Mouse (Mus musculus) right cerebral cortex, postnatal 14 days (tissue): ENCODE results near the gene Mgll.

Experiments
- DNase-seq: peaks from one replicate; pipeline ENCODE4 v3.0.0; 2022

Mgll gene

DNA sequence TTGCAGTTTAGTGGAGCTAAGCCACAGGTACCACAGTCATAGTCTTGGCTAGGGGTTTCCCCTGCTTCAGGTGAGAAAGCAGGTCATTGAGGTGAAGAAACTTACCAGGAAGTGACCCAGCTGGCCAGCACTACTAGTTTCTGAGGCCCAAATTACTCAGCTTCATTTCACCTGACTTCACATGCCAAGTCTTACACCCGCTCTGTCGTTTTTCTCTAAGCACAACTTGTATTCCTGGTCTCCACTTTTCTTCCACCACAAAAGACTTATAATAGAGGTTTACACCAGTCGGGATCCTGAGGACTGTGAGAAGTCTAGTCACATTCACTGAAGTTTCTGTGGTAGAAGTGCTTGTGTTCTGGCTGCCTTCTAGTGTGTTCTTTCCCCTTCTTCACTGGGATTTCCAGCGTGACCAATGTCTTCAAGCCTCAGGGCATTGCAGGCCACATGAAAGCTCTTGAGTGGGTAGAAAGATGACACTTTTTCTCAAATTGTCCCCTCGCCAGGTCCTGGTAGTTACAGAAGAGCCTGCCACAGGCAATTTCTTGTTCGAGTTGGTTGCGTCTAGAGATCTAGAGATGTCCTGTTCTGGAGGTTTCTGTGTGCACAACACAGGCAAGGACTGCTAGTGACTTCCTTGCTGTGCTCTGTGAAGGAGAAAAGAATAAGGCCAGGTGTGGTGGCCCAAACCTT is 6.0 kb upstream of the Mgll start:
- no peak for DNase-seq

DNA sequence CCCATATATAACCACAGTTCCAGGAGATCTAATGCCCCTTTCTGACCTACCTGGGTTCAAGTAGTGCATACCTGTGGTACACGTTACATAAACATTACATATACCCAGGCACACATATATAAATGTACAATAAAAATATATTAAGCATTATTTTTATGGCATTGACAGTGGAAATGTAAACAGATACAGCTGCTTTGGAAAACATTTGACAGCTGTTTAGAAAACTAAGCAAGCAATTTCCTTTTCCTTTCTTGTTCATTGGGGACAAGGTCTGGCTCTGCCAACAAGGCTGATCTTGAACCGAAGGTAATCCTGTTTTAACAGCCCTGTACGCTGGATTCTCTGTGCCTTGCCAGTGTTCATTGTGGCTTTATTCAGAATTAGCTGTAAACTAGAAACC is 3.2 kb upstream of the Mgll start:
- no peak for DNase-seq

DNA sequence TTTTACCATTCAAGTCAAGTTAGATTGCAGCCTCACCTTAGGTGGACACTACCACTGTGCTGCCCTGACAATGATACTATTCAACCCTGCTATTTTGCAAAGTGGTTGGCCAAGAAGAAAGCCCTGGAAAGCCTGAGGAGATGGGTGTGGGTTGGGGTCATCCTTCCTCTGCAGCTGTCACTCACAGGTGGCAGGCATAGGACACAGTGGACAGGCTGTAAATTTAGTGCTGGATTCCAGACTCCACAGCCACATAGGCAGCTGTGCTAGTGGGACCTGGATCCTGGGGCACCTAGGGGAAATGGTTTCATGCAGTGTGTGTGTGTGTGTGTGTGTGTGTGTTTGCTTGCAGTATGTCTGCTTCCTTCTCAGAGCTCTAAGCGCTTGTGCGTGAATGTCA is 1.3 kb upstream of the Mgll start:
- no peak for DNase-seq

DNA sequence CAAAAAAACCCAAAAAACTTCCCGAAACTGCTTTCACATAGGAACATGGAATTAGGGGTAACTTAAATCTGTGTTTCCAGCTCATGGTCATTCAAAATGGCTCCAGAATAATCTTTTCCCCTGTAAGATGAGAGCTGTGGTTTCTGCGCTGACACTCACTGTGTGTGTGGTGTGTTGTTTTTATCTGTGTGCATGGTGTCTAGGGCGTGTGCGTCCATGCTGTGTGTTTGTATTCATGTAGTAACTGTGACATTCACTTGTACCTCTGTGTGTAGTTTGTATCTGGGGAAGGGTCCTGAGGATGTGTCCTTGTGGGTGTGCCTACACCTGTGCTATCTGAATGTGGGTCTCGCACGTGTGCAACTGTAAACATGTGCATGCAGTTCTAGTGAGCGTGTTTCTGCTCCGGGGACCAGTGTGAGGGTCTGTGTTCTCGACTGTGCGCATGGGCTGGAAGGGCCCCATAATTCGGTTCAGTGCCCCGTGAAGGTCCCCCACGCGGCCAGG is 353 bp upstream of the Mgll start:
- no peak for DNase-seq

DNA sequence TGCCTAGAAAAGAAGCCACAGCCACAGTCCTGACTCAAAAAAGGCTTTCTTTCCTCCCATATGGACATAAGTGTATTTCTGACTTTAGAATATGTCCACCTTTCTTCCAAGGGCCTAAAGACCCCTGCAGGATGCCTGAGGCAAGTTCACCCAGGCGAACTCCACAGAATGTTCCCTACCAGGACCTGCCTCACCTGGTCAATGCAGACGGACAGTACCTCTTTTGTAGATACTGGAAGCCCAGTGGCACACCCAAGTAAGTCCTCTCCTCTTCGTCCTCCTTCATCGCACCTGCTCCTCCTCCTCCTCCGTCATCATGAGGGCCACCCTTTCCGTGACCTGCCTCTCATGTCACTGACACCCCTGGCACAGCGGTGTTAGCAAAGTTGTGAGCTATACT is 1.4 kb downstream of the Mgll start:
- no peak for DNase-seq

DNA sequence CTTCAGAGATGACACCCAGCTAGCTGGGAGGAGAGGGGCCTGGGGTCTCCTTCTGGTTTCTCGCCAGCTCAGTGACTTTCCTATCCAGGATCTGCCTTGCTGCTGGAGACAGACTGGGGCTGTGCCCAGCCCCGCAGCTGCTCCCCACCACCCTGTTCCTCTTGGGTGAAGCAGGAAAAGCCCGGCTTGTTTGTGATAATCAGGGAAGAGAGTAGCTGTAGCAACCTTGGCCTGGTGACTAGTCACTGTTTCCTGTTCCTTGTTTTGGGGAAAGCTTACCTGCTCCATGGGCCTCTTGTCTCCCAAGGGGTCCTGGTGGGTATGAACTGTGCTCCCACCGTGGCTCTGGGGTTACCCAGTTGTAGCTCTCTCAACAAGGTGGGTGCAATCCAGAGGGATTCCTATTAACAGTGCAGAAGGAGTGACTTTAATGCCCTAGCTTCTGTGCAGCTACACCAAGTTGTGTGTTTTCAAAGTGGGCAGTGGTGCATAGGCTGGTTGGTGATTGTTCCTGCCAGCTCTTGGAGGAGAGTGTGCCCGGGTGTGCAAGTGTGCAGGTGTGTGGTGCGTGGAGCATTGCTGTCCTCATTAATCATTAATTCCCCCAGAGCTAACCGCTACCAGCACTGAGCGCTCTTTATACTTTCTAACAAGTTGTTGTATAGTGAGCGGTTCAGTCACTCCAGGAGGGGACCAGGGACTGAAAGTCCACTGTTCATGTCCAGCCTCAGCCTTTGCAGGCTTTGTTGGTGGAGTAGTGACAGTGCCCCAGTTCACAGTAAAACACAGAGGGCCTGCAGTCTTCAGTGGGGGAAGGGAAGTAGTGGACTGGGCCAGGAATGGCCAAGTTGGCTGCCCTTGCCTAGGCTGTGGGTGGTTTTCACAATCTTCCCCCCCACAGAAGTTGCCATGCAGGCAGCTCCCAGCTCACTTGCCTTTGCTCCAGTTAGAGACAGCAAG is 2.3 kb downstream of the Mgll start:
- DNase-seq = no peak

DNA sequence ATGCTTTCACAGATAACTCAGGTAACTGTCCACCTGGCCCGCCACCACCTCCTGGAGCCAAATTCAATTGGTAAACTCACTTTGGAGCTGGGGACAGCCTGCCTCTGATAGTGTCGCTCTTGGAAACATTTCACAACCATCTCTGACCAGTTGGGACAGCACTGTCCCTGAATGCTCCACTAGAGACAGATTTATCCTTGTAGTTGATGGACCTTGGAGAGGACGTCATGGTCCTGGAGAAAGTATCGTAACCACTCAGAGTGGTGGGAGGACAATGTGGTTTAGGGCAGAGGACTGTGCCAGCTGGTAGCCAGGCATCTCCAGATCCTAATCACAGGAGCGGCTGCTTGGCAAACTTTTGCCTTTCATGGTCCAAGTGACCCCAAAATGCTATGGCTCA is 3.3 kb downstream of the Mgll start:
- no peak for DNase-seq

DNA sequence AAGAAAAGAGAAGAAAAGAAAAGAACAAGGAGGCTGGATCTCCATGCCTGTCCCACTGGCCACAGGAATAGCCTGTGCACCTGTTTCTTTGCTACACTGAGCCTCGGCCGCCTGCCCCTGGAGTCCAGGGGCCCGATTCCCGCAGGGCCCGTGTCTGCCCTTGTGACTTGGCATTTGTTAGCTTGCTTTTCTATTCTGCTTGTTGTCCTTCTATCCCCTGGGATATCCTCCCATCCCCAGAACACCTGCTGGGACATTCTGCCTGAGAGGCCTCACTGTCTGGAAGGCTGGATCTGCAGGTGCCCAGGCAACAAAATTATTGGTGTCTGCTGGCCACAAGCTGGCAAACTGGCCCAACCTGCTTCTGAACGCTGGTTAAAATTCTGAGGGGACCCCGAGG is 3.8 kb downstream of the Mgll start:
- DNase-seq = no peak

DNA sequence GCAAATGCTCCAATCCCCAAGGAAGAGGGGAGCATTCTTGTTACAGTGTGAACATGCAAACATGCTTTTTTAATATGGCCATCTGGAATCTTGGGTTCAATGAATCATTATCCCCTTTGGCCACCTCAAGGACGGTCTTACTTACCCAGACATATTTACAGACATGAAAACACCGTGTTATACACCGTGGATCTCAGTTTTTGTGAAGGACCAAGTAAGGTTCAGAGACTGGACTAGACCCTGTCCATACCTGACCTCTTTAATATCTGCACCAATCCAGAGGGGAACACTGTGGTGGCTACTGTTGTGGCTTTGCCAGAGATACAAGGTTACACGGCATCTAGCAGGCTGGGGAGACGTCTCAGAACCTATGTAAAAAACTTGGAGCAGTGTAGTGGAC is 4.3 kb downstream of the Mgll start:
- no peak for DNase-seq

DNA sequence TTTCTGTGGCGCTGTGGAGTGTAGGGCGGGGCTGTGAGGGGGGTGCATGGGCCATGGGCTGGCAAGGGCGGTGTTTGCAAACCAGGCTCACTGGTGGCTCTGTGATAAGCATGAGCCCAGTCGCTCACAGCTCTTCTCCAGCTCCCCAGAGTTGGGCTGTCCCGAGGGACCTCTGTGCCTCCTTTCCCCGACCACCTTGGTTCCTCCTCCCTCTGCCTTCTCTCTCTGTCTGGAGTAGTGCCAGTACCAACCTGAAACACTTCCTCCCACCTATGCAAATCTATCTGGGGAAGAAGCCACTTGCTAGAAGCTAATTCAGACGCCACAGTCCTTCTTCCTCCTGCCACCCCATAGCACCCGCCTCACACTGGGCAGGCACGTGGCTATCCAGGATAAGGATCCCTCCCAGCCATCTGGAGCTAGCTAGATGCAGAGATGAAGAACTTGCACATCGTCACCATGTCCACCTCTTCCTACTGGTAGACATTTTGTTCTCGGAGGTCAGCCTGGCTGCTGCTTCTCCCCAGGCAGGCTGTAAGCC is 7.1 kb downstream of the Mgll start:
- no peak for DNase-seq

DNA sequence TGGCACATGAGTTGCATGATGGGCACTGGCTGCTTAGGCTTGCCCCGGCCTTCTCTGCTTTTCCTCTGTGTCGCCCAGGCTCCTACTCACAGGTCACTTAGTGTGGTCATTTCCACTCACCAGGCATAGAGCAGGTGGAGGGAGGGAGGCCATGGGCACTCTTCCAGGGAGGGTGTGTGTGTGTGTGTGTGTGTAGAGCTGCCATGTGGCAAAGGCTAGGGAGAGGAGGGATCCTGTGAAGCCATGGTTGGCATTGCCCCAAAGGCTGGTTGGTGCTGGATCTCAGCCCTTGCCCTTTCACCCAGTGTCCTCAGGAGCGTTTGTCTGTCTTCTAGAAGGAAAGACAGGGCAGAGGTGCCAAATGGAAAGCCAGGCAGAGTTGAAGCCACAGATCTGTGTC is 7.8 kb downstream of the Mgll start:
- DNase-seq = no peak

DNA sequence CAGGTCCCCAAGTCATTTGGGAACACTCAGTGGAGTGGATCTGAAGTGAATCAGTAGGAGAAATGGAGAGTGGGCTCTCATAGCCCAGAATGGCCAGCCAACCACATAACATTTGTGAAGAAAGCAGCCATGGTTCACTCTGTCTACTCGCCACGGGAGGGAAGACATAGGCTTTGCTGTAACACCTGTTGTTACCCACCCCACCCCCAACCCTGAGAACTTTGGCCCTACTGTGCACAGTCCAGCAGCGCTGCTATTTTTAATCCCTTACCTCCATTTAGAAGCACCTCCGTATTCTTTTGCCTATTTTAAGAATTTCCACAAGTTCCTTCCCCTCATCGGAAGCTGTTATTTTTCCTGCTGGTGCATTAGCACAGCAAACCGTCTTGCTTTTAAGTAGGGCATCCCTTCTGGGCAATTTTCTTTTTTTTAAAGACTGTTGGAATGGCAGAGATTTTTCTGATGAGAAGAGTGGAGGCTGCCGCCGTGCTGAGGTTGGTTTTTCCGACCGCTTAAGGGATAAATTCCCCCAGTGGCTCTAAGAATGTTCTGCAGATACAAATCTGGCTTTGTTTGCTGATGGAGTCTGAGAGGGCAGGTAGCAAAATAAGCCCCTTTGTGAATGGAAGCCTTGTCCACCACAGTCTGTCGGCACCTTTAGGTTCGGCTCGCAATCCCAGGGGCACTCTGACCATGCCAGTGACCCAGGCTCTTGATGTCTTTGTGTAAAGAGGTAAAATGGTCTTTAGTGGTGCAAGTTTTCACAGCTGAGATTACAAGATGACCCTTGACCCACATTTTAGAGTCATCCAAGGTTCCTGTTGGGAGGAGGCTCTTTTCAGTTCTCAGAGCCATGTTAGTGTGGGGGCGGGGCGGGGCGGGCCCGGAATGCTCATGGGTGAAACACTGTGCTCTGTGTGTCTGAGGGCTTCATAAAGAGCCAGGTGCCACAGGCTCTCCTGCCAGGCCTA is 8.7 kb downstream of the Mgll start:
- DNase-seq = no peak

DNA sequence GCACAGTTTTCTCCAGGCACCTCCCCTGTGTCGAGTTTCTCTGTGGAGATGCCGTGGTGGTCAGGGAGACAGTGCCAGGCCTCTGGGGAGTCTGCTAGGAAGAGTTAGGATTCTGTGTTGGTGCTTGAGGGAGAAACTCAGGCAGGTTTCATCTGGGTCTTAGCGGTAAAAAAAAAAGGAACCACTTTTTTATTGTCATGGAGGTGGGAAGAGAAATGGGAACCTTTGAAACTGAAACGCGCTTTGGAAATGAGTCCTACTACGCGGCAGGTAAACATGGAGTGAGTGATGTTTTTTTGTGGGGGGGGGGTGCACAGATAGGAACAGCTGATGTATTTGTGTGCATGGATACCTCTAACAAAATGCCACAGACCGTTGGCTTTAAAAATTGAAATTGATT is 12.1 kb downstream of the Mgll start:
- DNase-seq = no peak

DNA sequence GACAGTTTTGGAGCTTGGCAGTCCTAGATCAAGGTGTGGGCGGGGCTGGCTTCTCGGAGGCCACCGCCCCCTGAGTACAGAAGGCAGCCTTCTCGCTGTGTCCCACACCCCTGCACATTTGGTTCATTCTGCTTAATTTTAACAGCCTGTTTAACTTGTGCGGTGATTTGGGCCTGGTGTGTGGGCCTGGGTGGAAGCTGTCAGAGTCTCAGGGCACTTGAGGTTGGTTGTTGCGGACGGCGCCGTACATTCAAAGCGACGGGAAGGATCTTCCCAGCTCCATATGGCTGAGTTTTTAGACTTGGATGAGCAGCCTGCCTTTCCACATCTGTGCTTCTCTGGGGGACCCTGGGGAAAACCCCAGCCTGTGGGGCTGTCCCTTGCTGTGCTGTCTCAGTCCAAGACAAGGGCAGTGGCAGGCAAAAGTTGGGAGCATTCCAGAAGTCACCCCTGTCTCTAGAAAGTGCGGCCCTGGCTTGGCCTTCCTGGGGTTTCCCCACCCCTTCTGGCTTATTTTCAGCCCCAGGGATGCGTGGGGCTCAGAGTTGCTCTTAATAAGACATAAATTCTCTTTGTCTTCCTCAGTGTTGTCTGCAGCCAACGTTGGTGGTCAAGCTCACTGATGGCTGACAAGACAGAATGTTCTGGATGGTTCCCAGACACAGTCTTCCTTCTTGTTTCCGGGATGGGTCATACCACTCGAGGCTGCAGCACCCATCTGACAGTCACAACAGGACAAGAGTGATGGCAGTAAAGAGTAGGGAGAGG is 12.7 kb downstream of the Mgll start:
- DNase-seq = no peak

DNA sequence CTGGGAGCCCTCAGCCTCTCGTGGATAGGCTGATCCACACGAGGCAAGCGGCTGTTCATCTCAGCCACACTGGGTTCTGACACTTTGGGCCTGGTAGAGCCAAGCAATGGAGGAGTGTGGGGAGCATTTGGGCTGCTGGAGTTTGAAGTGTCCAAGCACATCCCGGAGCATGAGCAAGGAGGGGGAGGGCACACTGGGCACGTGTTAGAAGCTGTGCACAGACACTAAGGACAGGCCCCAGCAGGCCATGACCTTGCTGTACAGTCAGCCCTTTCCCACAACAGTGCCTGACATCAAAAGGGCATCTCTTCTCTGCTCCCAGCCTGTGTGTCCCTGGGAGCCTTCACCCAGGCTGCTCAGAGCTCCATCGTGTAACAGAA is 13.3 kb downstream of the Mgll start:
- DNase-seq = no peak

DNA sequence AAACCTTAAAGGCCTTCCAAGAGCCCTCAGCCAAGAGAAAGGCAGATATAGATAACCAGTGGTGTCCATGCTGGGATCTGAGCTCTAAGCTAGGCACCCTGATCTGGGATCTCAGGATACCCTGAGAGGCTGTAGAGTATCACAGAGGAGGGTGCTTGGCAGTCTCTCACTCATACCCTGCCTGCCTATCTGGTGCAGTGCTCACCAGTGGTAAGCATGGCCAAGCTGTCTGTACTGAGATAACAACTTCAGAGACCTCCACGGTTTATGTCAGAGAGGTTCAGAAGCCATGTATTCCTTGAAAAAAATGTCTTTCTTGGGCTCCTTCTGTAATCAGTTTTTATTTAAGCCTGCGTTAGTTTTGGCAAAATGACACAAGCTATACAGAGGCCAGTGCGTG is 16.8 kb downstream of the Mgll start:
- no peak for DNase-seq

DNA sequence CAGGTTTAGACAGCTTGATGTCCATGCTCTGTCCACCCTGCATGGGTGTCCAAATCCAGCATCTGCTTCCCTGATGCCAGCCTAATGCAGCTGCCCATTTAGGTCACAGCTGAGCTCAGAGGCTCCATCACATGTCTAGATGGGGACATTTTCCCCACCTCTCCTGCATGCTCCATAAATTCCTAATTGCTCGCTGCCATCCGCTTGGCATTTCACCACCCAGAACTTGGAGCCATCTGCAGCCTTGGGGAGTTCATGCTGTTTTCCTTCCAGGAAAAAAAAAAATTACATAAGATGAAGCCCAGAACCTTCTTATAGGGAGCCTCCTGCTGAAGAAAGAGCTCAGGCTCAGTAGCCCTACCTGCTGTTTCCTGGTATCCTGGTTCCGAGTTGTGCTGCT is 17.6 kb downstream of the Mgll start:
- no peak for DNase-seq

DNA sequence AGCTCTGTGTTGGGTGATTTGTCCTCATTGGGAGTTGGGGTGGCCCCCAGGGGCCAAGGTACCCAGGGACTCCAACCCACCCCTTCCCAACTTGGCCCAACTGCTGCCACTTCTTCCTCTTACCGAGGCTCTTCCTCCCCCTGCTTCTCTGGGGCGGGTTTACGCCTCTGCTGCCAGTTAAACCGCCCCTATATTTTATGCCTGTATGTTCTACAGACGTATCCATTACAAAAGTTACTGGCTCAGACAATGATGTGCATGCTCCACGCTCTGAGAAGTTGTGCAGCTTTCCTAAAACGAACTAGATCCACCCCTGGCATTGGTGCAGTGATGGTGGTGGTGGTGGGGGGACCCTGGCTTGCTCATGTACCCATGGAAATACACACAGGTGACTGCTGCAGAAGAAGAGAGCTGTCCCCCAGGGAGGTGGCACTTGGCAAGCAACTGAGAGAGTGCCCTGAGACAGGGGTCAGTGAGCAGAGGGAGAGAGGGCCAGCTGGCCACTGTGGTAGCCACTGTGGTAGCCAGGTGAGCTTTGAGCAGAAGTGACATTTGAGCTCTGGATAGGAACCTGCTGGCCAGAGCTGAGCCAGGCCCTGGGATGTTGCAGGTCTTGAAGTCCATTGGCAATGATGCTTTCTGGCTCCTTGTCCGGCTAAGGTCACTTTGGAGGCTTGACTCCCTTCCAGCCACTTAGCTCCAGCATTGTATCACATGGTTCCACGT is 18.2 kb downstream of the Mgll start:
- DNase-seq = no peak

DNA sequence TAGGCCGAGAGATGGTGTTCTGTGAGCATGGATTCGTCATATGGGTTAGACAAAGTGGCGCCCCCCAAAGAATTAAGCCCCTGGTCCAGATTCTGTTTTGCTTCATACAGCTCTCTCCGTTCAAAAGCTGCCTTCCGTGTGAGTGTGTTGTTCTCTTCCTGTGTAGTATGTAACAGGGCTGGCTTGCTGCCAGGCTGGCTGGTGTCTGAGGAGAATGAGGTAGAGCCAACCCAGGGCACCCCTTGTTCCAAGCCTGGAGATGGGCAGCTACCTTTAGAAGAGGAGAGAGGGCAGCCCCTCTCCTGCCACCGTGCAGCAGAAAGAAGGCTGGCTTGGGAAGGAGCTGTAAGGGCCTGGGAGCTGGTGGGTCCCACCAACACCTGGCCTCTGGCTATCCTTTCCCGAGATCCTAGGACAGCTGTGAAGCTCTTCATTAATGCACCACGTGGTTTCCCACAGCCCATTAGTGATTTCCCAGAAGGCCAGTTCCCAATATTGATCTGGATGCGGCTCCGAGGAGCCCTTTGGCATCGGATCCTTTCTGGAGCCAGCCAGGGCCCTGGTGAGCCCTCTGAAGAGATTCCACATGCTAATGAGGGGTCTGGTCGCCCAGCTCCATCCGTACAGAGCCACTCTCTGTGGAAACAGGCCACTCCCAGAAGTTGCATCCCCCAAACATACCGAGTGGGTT is 19.5 kb downstream of the Mgll start:
- no peak for DNase-seq

DNA sequence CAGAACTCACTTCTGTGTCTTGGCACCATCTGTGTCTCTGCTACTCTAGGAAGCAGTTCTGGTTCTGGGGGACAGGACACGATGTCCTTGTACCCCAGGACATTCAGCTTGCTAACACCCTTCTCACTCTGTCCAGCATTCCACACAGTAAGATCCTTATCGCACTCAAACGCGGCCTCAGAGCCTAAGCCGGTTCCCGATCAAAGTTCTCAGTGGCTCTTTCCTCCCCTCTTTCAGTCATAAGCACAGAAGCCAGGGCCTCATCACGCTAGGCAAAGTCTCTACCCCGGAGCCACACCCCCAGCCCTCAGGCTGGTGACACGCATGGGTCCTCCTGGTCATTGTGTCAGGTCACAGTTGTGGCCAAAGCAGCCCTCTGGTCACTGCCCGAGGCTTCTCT is 20.8 kb downstream of the Mgll start:
- no peak for DNase-seq

DNA sequence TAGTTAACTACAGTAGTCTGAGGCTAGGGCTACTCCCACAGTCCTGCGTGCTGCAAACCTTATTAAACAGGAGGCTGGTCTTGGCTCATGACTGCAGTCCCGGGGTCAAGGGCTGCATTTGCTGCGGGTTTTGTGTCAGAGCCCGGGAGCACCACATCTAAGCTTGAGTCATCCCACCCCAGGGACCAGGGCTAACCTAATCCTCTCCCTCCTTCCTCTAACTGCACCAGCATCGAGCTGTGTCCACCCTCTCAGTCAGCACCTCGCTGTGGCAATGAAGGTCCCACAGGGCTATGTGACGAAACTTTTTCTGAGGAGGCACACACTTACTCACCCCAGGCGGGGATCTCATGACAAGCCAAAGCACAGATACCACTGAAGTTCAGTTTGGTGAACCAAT is 22.1 kb downstream of the Mgll start:
- no peak for DNase-seq
